Mouse (Mus musculus): ENCODE results near the gene Ppil6.

DNA sequence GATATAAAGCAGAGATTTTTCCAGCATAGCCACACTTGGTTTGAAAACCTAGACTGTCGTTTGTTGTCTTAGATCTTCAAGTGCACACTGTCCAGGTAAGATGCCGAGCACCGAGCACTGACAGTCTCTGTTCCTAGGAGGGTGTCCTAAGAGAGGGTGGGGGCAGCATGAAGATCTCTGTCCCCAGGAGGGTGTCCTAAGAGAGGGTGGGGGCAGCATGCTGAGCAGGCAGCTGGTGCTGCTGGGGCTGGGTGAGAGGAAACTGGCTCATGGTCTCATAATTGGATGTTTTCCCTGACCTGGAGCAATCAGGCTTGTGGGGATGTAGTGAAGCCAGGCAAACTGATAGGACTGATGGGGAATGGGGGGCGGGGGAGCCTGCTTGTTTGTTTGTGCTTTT lies 30.2 kb upstream of the Ppil6 start:
- no peak for TF ChIP-seq CTCF (IDR thresholded peaks at IDR 0.05; ENCODE audit: extremely low read depth, insufficient read depth, insufficient read length, insufficient replicate concordance)
- TF ChIP-seq POLR2A (IDR thresholded peaks at IDR 0.05; ENCODE audit: low read depth, low read length), result no peak
